Mouse (Mus musculus) neural tube, embryonic 11.5 days (tissue): ENCODE measurements around the gene Nwd1. TPM values are rescaled to one million over a fixed set of nuclear protein-coding genes. Genes with fewer than 3 reads are reported as not detected.

Experiments used
- ATAC-seq: fragments of 200-750 bp; cut with Nextera tagmentation; 2 replicates; pipeline ENCODE4 v1.8.0; 2017; ENCODE audit warnings: moderate number of reproducible peaks, mild to moderate bottlenecking, moderate TSS enrichment, moderate library complexity; ENCODE audit not compliant: insufficient read depth, low FRiP score, low TSS enrichment
- DNase-seq: peaks from one replicate; pipeline ENCODE4 v3.0.0-alpha.2; 2015; ENCODE audit warnings: low spot score
- H3K27ac ChIP-seq: fragments of 300-500 bp; sonication (generic); 2 replicates; pipeline ENCODE4 v1.5.1; 2014; ENCODE audit warnings: low read depth, mild to moderate bottlenecking, low read length
- H3K27me3 ChIP-seq: fragments of 300-500 bp; sonication (generic); 2 replicates; pipeline ENCODE4 v1.6.1; 2014; ENCODE audit warnings: mild to moderate bottlenecking, low read length, mixed read lengths; ENCODE audit not compliant: control insufficient read depth, insufficient read depth
- H3K36me3 ChIP-seq: fragments of 300-500 bp; sonication (generic); 2 replicates; pipeline ENCODE4 v1.6.1; 2014; ENCODE audit warnings: mild to moderate bottlenecking, low read length, moderate library complexity, mixed read lengths; ENCODE audit not compliant: control insufficient read depth, insufficient read depth
- H3K4me1 ChIP-seq: fragments of 300-500 bp; sonication (generic); 2 replicates; pipeline ENCODE4 v1.6.1; 2014; ENCODE audit warnings: low read length, mixed read lengths; ENCODE audit not compliant: control insufficient read depth, insufficient read depth
- H3K4me2 ChIP-seq: fragments of 300-500 bp; sonication (generic); 2 replicates; pipeline ENCODE4 v1.6.1; 2014; ENCODE audit warnings: low read depth, mild to moderate bottlenecking, moderate library complexity
- H3K4me3 ChIP-seq: fragments of 300-500 bp; sonication (generic); 2 replicates; pipeline ENCODE4 v1.5.1; 2014; ENCODE audit warnings: low read depth, low read length
- H3K9ac ChIP-seq: fragments of 300-500 bp; sonication (generic); 2 replicates; pipeline ENCODE4 v1.6.1; 2014; ENCODE audit warnings: mild to moderate bottlenecking, low read length
- H3K9me3 ChIP-seq: fragments of 300-500 bp; sonication (generic); 2 replicates; pipeline ENCODE4 v1.6.1; 2016; ENCODE audit warnings: low read length; ENCODE audit not compliant: control insufficient read depth
- WGBS: fragments of 180-500 bp; shearing (Covaris S2); extraction: QIAGEN DNeasy Blood & Tissue Kit; methylation state at CpG from one replicate; pipeline ENCODE4 v1.1.7; 2014; 5-methylcytosine and 5-hydroxymethylcytosine counted together
- microRNA-seq: library from miRNA; unstranded; fragments of <30 nt; microRNA quantifications from one replicate; pipeline ENCODE4, GENCODE M21; 2016
- polyA plus RNA-seq: library from polyadenylated mRNA; unstranded; fragments of >200 nt; fragmentation: Nextera tagmentation; extraction: Ambion mirVana; gene quantifications from 2 replicates; pipeline ENCODE4 v1.2.1, GENCODE M21; 2014

Nwd1 gene
- polyA plus RNA-seq, 1 experiment from 2014 or later: 0.12 TPM

- no peaks in the 10 kb centered on the region for H3K27me3 ChIP-seq
- 74% methylated on average over 7 of the region's 7 CpGs for WGBS
- no peak for DNase-seq
- no peak within 1 kb of the TSS for H3K4me2 ChIP-seq
- H3K27ac ChIP-seq: no peak within 1 kb of the TSS
- no peaks in the 10 kb centered on the region for H3K4me1 ChIP-seq
- no peaks in the 10 kb centered on the region for H3K9me3 ChIP-seq
- no peak within 1 kb of the TSS for H3K9ac ChIP-seq
- no peak within 1 kb of the TSS for H3K4me3 ChIP-seq
- no peak for ATAC-seq
- H3K36me3 ChIP-seq: peaks cover 12% of the 10 kb centered on the region; the same call in 1 of the 2 replicates
Measured at GRCm38 (mm10) chr8:72761322-72762051, 115.0 kb downstream of the Nwd1 start, which contains the start of gene F2rl3. F2rl3 (plus strand) TSS chr8:72761880.

GRCm38 (mm10) chr8:72762306-72762705 lies 115.8 kb downstream of the Nwd1 start:
- H3K27ac ChIP-seq: no peak overlapping the region
- no peak overlapping the region for H3K4me2 ChIP-seq
- peaks cover 7% of the 10 kb centered on the region; the same call in 1 of the 2 replicates for H3K36me3 ChIP-seq
- no peaks in the 10 kb centered on the region for H3K27me3 ChIP-seq
- no peaks in the 10 kb centered on the region for H3K9me3 ChIP-seq
- no peaks in the 10 kb centered on the region for H3K4me1 ChIP-seq
- H3K4me3 ChIP-seq: no peak overlapping the region
- no peak overlapping the region for H3K9ac ChIP-seq
- ATAC-seq: no peak
- no peak for DNase-seq
- WGBS: 87% methylated on average over 12 of the region's 12 CpGs

- WGBS: 74% methylated on average over 4 of the region's 4 CpGs
Measured at GRCm38 (mm10) chr8:72765696-72766095, 119.2 kb downstream of the Nwd1 start.

GRCm38 (mm10) chr8:72766777-72767176 lies 120.3 kb downstream of the Nwd1 start:
- DNase-seq: no peak
- Histone ChIP-seq H3K4me2 (no peak overlapping the region), H3K27ac (no peak overlapping the region), H3K4me1 (no peaks in the 10 kb centered on the region), H3K9ac (no peak overlapping the region), H3K9me3 (no peaks in the 10 kb centered on the region), H3K4me3 (no peak overlapping the region), H3K27me3 (no peaks in the 10 kb centered on the region), H3K36me3 (no peaks in the 10 kb centered on the region)
- WGBS: 40% methylated on average over 7 of the region's 7 CpGs
- ATAC-seq: no peak

More at GRCm38 (mm10) chr8:72765696-72766095, 119.2 kb downstream of the Nwd1 start:
- H3K27ac ChIP-seq: no peak overlapping the region
- ATAC-seq (peak; percentile 48; the same call in 1 of the 2 replicates), DNase-seq (no peak)
- H3K36me3 ChIP-seq: no peaks in the 10 kb centered on the region
- no peaks in the 10 kb centered on the region for H3K9me3 ChIP-seq
- no peak overlapping the region for H3K4me2 ChIP-seq
- no peak overlapping the region for H3K9ac ChIP-seq
- no peaks in the 10 kb centered on the region for H3K4me1 ChIP-seq
- H3K4me3 ChIP-seq: no peak overlapping the region
- no peaks in the 10 kb centered on the region for H3K27me3 ChIP-seq

Small RNA genes lying within 50 kb of the gene (microRNA-seq; reads per million reads assigned to microRNA genes)
- not detected for gene Gm26237

Other genes with a start within 250 kb of the Nwd1 start
- gene Eps15l1, start 225.3 kb upstream of the Nwd1 start, polyA plus RNA-seq: 77.7 and 81.0 TPM in 2 replicates
- gene Calr3, start 202.8 kb upstream of the Nwd1 start, polyA plus RNA-seq: 1.2 and 1.9 TPM in 2 replicates
- 13.3 and 15.4 TPM in 2 replicates for gene 1700030K09Rik, start 202.8 kb upstream of the Nwd1 start, polyA plus RNA-seq
- gene Cherp, start 171.5 kb upstream of the Nwd1 start, polyA plus RNA-seq: 78.6 and 81.6 TPM in 2 replicates
- gene Slc35e1, start 154.1 kb upstream of the Nwd1 start, polyA plus RNA-seq: 13.6 and 14.6 TPM in 2 replicates
- gene Med26, start 98.4 kb upstream of the Nwd1 start, polyA plus RNA-seq: 14.6 and 16.6 TPM in 2 replicates
- gene Smim7, start 75.6 kb upstream of the Nwd1 start, polyA plus RNA-seq: 124 and 125 TPM in 2 replicates
- gene Tmem38a, start 74.7 kb upstream of the Nwd1 start, polyA plus RNA-seq: 17.3 and 17.5 TPM in 2 replicates
- 167 and 169 TPM in 2 replicates for gene Sin3b, start 76.6 kb downstream of the Nwd1 start, polyA plus RNA-seq
- gene F2rl3, start 115.2 kb downstream of the Nwd1 start, polyA plus RNA-seq: 1.3 and 2.0 TPM in 2 replicates